Mouse (Mus musculus) embryonic facial prominence, embryonic 14.5 days (tissue): ENCODE measurements around the gene Mbnl2. TPM values are rescaled to one million over a fixed set of nuclear protein-coding genes. Genes with fewer than 3 reads are reported as not detected.

ENCODE experiments used
- ATAC-seq: fragments of 200-750 bp; cut with Nextera tagmentation; 2 replicates; pipeline ENCODE4 v1.8.0; 2017; ENCODE audit warnings: low read depth, moderate number of reproducible peaks, moderate TSS enrichment
- DNase-seq: peaks from one replicate; pipeline ENCODE4 v3.0.0-alpha.2; 2015; ENCODE audit warnings: low spot score
- H3K27ac ChIP-seq: fragments of 300-500 bp; sonication (generic); replicated peaks from 2 replicates; pipeline ENCODE4 v1.5.1; 2014; ENCODE audit warnings: low read depth, mild to moderate bottlenecking, low read length, moderate library complexity
- H3K27me3 ChIP-seq: fragments of 300-500 bp; sonication (generic); replicated peaks from 2 replicates; pipeline ENCODE4 v1.6.1; 2014; ENCODE audit warnings: low read length; ENCODE audit not compliant: control insufficient read depth, insufficient read depth
- H3K36me3 ChIP-seq: fragments of 300-500 bp; sonication (generic); 2 replicates; pipeline ENCODE4 v1.6.1; 2014; ENCODE audit warnings: low read length, mixed read lengths; ENCODE audit not compliant: control insufficient read depth, insufficient read depth
- H3K4me1 ChIP-seq: fragments of 300-500 bp; sonication (generic); 2 replicates; pipeline ENCODE4 v1.6.1; 2014; ENCODE audit warnings: antibody characterized with exemption, low read length; ENCODE audit not compliant: control insufficient read depth, insufficient read depth
- H3K4me2 ChIP-seq: fragments of 300-500 bp; sonication (generic); 2 replicates; pipeline ENCODE4 v1.6.1; 2014; ENCODE audit warnings: low read depth, mild to moderate bottlenecking, low read length, moderate library complexity, mixed read lengths
- H3K4me3 ChIP-seq: fragments of 300-500 bp; sonication (generic); 2 replicates; pipeline ENCODE4 v1.5.1; 2014; ENCODE audit warnings: low read depth, mild to moderate bottlenecking, low read length
- H3K9ac ChIP-seq: fragments of 300-500 bp; sonication (generic); 2 replicates; pipeline ENCODE4 v1.6.1; 2014; ENCODE audit warnings: low read depth, mild to moderate bottlenecking, low read length, moderate library complexity, mixed read lengths
- H3K9me3 ChIP-seq: fragments of 300-500 bp; sonication (generic); 2 replicates; pipeline ENCODE4 v1.6.1; 2016; ENCODE audit warnings: low read length; ENCODE audit not compliant: control insufficient read depth
- WGBS: fragments of 180-500 bp; shearing (Covaris S2); extraction: QIAGEN DNeasy Blood & Tissue Kit; methylation state at CpG from one replicate; pipeline ENCODE4 v1.1.7; 2014; 5-methylcytosine and 5-hydroxymethylcytosine counted together
- polyA plus RNA-seq: library from polyadenylated mRNA; unstranded; fragments of >200 nt; fragmentation: Nextera tagmentation; extraction: Ambion mirVana; gene quantifications from 2 replicates; pipeline ENCODE4 v1.2.1, GENCODE M21; 2014

Gene Mbnl2
- polyA plus RNA-seq: 157 and 162 TPM in 2 replicates

- DNase-seq (peak; percentile 98), ATAC-seq (peak; percentile 97)
- Histone ChIP-seq H3K4me2 (peak within 1 kb of the TSS; percentile 91), H3K9me3 (no peaks in the 10 kb centered on the region), H3K36me3 (no peaks in the 10 kb centered on the region), H3K4me1 (peaks cover 33% of the 10 kb centered on the region), H3K27ac (peak within 1 kb of the TSS; percentile 97), H3K4me3 (peak within 1 kb of the TSS; percentile 63), H3K27me3 (no peaks in the 10 kb centered on the region), H3K9ac (peak within 1 kb of the TSS; percentile 84)
- under 1% methylated on average over 35 of the region's 35 CpGs for WGBS
Measured at GRCm38 (mm10) chr14:120275246-120276238, at the start of gene Mbnl2. Gene Mbnl2 (plus strand): TSS chr14:120275669.

- Histone ChIP-seq H3K4me1 (peaks cover 5% of the 10 kb centered on the region), H3K27me3 (no peaks in the 10 kb centered on the region), H3K36me3 (no peaks in the 10 kb centered on the region), H3K4me3 (no peak overlapping the region), H3K9me3 (peaks cover 5% of the 10 kb centered on the region; the same call in 1 of the 2 replicates), H3K9ac (no peak overlapping the region), H3K4me2 (no peak overlapping the region), H3K27ac (no peak overlapping the region)
- ATAC-seq: peak; percentile 63; the same call in 1 of the 2 replicates
- WGBS: 59% methylated on average over 7 of the region's 7 CpGs
- peak; percentile 81 for DNase-seq
Measured at GRCm38 (mm10) chr14:120232076-120232496, 43.4 kb upstream of the Mbnl2 start.

GRCm38 (mm10) chr14:120235610-120236009, 39.9 kb upstream of the Mbnl2 start:
- ATAC-seq (no peak), DNase-seq (no peak)
- H3K9me3 ChIP-seq: no peaks in the 10 kb centered on the region
- H3K4me2 ChIP-seq: no peak overlapping the region
- whole genome bisulfite sequencing: 78% methylated on average over 7 of the region's 7 CpGs
- H3K36me3 ChIP-seq: no peaks in the 10 kb centered on the region
- no peaks in the 10 kb centered on the region for H3K27me3 ChIP-seq
- H3K4me3 ChIP-seq: no peak overlapping the region
- H3K9ac ChIP-seq: no peak overlapping the region
- H3K27ac ChIP-seq: no peak overlapping the region
- H3K4me1 ChIP-seq: peaks cover 5% of the 10 kb centered on the region

GRCm38 (mm10) chr14:120238501-120238900, 37.0 kb upstream of the Mbnl2 start:
- peaks cover 11% of the 10 kb centered on the region; the same call in 1 of the 2 replicates for H3K4me1 ChIP-seq
- no peak for ATAC-seq
- H3K4me2 ChIP-seq: no peak overlapping the region
- H3K27me3 ChIP-seq: no peaks in the 10 kb centered on the region
- no peak overlapping the region for H3K27ac ChIP-seq
- DNase-seq: no peak
- H3K9me3 ChIP-seq: no peaks in the 10 kb centered on the region
- H3K36me3 ChIP-seq: no peaks in the 10 kb centered on the region
- H3K9ac ChIP-seq: no peak overlapping the region
- no peak overlapping the region for H3K4me3 ChIP-seq

GRCm38 (mm10) chr14:120240209-120240608, 35.3 kb upstream of the Mbnl2 start:
- H3K9me3 ChIP-seq: no peaks in the 10 kb centered on the region
- no peak overlapping the region for H3K4me2 ChIP-seq
- H3K4me3 ChIP-seq: no peak overlapping the region
- 39% methylated on average over 4 of the region's 4 CpGs for WGBS
- ATAC-seq: no peak
- peaks cover 11% of the 10 kb centered on the region; the same call in 1 of the 2 replicates for H3K4me1 ChIP-seq
- H3K9ac ChIP-seq: no peak overlapping the region
- H3K27me3 ChIP-seq: no peaks in the 10 kb centered on the region
- H3K36me3 ChIP-seq: no peaks in the 10 kb centered on the region
- DNase-seq: no peak
- no peak overlapping the region for H3K27ac ChIP-seq

GRCm38 (mm10) chr14:120242711-120243110, 32.8 kb upstream of the Mbnl2 start:
- peaks cover 11% of the 10 kb centered on the region; the same call in 1 of the 2 replicates for H3K4me1 ChIP-seq
- 58% methylated on average over 5 of the region's 5 CpGs for WGBS
- H3K4me3 ChIP-seq: no peak overlapping the region
- no peaks in the 10 kb centered on the region for H3K9me3 ChIP-seq
- H3K36me3 ChIP-seq: no peaks in the 10 kb centered on the region
- DNase-seq (no peak), ATAC-seq (no peak)
- no peaks in the 10 kb centered on the region for H3K27me3 ChIP-seq
- H3K27ac ChIP-seq: no peak overlapping the region
- no peak overlapping the region for H3K9ac ChIP-seq
- no peak overlapping the region for H3K4me2 ChIP-seq

- no peak overlapping the region for H3K4me3 ChIP-seq
- H3K9me3 ChIP-seq: no peaks in the 10 kb centered on the region
- no peaks in the 10 kb centered on the region for H3K27me3 ChIP-seq
- DNase-seq (no peak), ATAC-seq (no peak)
- no peak overlapping the region for H3K9ac ChIP-seq
- peaks cover 11% of the 10 kb centered on the region; the same call in 1 of the 2 replicates for H3K4me1 ChIP-seq
- no peak overlapping the region for H3K27ac ChIP-seq
- WGBS: 59% methylated on average over 8 of the region's 8 CpGs
- no peak overlapping the region for H3K4me2 ChIP-seq
- no peaks in the 10 kb centered on the region for H3K36me3 ChIP-seq
Measured at GRCm38 (mm10) chr14:120245081-120245705, 30.3 kb upstream of the Mbnl2 start.

GRCm38 (mm10) chr14:120253331-120253730, 22.1 kb upstream of the Mbnl2 start:
- Histone ChIP-seq H3K36me3 (no peaks in the 10 kb centered on the region), H3K4me3 (no peak overlapping the region), H3K27ac (no peak overlapping the region), H3K4me2 (no peak overlapping the region), H3K27me3 (no peaks in the 10 kb centered on the region), H3K9me3 (0 out of 2 replicates have a peak, but pooled peaks cover 5% of the 10 kb centered on the region), H3K9ac (no peak overlapping the region), H3K4me1 (no peaks in the 10 kb centered on the region)
- 73% methylated on average over 7 of the region's 7 CpGs for WGBS
- no peak for DNase-seq
- no peak for ATAC-seq
